In the genomic region with DNA sequence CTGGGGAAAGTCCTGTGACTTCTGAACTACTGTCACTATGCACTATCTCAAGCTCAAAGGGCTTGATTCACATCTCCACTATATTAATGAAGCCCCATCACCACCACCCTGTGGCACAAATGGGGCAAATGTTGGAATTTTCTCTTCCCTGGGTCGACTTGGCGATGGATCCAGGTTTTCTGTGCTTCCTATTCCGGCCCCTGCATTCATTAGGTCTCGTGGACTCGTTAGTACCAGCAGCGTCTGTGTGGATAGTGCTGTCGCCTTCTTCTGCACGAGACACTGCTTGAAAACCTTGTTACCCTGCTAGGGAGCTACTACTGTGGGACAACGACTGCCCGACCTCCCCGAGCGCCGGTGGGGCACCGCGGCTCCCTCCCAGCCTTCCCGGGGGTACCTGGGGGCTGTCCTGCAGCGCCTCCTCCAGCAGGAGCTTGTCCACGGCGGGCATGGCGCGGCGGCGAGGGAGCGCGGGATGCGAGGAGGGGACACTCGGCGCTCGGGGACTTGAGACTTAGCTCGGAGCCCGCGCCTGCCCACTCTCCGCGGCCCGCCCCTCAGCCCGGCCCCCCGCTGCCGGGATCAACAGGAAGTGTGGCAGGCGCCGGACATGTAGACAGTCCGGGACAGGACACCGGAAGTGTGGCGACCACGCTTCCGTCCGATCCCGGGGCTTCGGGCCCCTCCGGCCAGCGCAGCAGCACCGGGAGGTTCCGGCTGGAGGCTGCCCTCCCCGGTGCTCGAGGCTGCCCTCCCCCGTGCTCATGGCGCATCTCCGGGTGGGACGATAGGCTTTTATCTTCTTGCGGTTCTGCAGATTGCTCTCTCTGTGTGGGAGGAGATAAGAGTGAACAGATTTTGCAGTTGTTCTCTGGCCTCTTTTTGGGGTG, we compare ENCODE assay signal across 8 mouse cellular contexts. TPM values are rescaled to one million over a fixed set of nuclear protein-coding genes. Genes with fewer than 3 reads are reported as not detected.
DNase-seq lines count a peak whose midpoint lies in the region; ATAC-seq lines count a peak whose summit lies in the region.

A gene (minus strand): TSS at position 608 of the 890 bp plus-strand sequence.

- no peaks in the 10 kb centered on the region for H3K36me3 ChIP-seq in limb, embryonic 10.5 days
- no peaks in the 10 kb centered on the region for H3K36me3 ChIP-seq in midbrain, embryonic 12.5 days

- peak; percentile 98 for ATAC-seq in midbrain, embryonic 12.5 days (ENCODE audit: low FRiP score, low read depth)
- no peak for ATAC-seq in erythroid progenitor cell, adult 5-6 weeks (replicated peaks; ENCODE audit: low FRiP score, poor library complexity, severe bottlenecking)

- H3K9ac ChIP-seq in midbrain, embryonic 12.5 days (replicated peaks) = peak within 1 kb of the TSS; percentile 77

- DNase-seq in adrenal gland, postnatal 10 days = peak; percentile 97
- peak; percentile 93 for DNase-seq in embryo, embryonic 9.5 days (ENCODE audit: extremely low spot score)
- DNase-seq in heart, adult 11 months = peak; percentile 100
- DNase-seq in kidney, adult 18-20 months = peak; percentile 95
- DNase-seq in limb, embryonic 10.5 days (ENCODE audit: low spot score) = peak; percentile 94
- DNase-seq in skeletal muscle tissue, adult 2 months (ENCODE audit: low read depth, low spot score) = peak; percentile 91

- peak within 1 kb of the TSS; percentile 92 for H3K27ac ChIP-seq in limb, embryonic 10.5 days
- peak within 1 kb of the TSS; percentile 83 for H3K27ac ChIP-seq in midbrain, embryonic 12.5 days (replicated peaks)

- H3K4me2 ChIP-seq in midbrain, embryonic 12.5 days (replicated peaks) = peak within 1 kb of the TSS; percentile 70

- H3K27me3 ChIP-seq in limb, embryonic 10.5 days (ENCODE audit: low read depth, poor library complexity, severe bottlenecking) = no peaks in the 10 kb centered on the region
- H3K27me3 ChIP-seq in midbrain, embryonic 12.5 days = no peaks in the 10 kb centered on the region

- H3K4me1 ChIP-seq in limb, embryonic 10.5 days = peaks cover 20% of the 10 kb centered on the region
- peaks cover 36% of the 10 kb centered on the region for H3K4me1 ChIP-seq in midbrain, embryonic 12.5 days

- H3K9me3 ChIP-seq in limb, embryonic 10.5 days (replicated peaks) = no peaks in the 10 kb centered on the region
- no peaks in the 10 kb centered on the region for H3K9me3 ChIP-seq in midbrain, embryonic 12.5 days

- H3K4me3 ChIP-seq in limb, embryonic 10.5 days = peak within 1 kb of the TSS; percentile 79
- peak within 1 kb of the TSS; percentile 88 for H3K4me3 ChIP-seq in midbrain, embryonic 12.5 days

- under 1% methylated on average over 59 of the region's 59 CpGs for WGBS in limb, embryonic 10.5 days
- under 1% methylated on average over 52 of the region's 59 CpGs for WGBS in midbrain, embryonic 12.5 days

RNA-seq across cellular contexts. Expression of the gene that starts here (rescaled TPM):
- 10 to 100 TPM; 44.3 to 66.3 TPM for total RNA-seq in adrenal gland, postnatal 10 days (2021)
- 28.7 and 41.0 TPM in 2 replicates for polyA plus RNA-seq in limb, embryonic 10.5 days (2016; fragmentation: Nextera tagmentation; extraction: Ambion mirVana)
- 48.6 and 52.0 TPM in 2 replicates for polyA plus RNA-seq in midbrain, embryonic 12.5 days (2016; fragmentation: Nextera tagmentation; extraction: Ambion mirVana)
- total RNA-seq in erythroid progenitor cell, adult 5-6 weeks (2015; ENCODE audit: low replicate concordance) = 5.8 and 16.3 TPM in 2 replicates
- total RNA-seq in erythroid progenitor cell, adult 5-6 weeks (2017; ENCODE audit: low replicate concordance) = 7.3 and 11.4 TPM in 2 replicates
